Mouse (Mus musculus): Measurements from ENCODE around the gene Npas3.

- TF ChIP-seq POLR2A (IDR thresholded peaks at IDR 0.05; ENCODE audit: insufficient read length, low read depth) (no peak), MYOD1 (IDR thresholded peaks at IDR 0.05; ENCODE audit: control insufficient read depth in 1 of 3, insufficient read length in 2 of 3, low read depth in 2 of 3) (no peak), MYOG (IDR thresholded peaks at IDR 0.05; ENCODE audit: control insufficient read depth in 1 of 3, insufficient read depth in 1 of 3, insufficient read length in 2 of 3, low read depth in 2 of 3) (no peak)
These were observed 832.5 kb downstream of the Npas3 start for GRCm38 (mm10) chr12:54080996-54081395.
